Mouse (Mus musculus) kidney, adult 18-20 months (tissue): ENCODE data around the gene Pcnx3.
"Not testable (repeated sequence)": the region's sequence is repeated elsewhere in the genome, so short reads cannot be mapped to it uniquely, and the experiment has no call there.

ENCODE experiments used
- DNase-seq: peaks from one replicate; pipeline ENCODE4 v3.0.0; 2021

Gene Pcnx3

GRCm38 (mm10) chr19:5711907-5712460 lies 23.3 kb upstream of the Pcnx3 start:
- DNase-seq: no peak

DNA sequence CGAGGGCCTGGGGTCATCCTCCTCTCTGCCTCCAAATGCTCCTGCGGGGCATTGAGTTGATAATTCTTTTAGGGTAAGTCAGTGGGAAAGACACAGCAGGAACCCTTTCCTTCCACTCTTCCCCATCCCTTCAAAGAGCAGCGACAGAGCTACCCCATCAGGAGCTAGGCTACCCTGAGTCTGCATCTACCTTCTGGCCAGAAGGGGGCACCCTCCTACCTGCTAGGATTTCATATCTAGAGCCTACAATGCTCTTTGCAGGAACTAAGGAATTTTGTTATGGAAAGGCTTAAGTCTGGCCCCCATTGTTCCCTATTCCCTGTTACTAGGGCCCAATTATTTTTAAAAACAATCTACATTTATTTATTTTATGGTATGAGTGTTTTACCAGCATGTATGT lies 22.5 kb upstream of the Pcnx3 start:
- DNase-seq: peak; percentile 82

DNA sequence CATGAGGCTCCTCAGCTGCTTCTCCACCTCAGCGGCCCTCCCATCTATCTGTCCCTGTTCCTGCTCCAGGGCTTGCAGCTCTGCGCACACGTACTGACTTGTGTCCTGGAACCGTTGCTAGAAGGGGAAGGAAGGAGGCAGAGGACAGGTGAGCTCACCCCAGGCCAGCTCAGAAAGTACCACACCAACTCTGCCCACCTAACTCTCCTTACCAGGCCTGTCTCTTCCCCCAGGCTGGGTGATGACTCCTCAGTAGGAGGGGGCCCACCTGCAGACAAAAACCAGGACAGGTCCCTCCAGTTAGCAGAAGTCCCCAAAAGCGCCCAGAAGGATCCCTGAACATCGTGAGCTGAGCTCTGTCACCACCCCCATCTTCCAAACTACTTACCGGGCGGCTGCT lies 21.9 kb upstream of the Pcnx3 start:
- no peak for DNase-seq

DNA sequence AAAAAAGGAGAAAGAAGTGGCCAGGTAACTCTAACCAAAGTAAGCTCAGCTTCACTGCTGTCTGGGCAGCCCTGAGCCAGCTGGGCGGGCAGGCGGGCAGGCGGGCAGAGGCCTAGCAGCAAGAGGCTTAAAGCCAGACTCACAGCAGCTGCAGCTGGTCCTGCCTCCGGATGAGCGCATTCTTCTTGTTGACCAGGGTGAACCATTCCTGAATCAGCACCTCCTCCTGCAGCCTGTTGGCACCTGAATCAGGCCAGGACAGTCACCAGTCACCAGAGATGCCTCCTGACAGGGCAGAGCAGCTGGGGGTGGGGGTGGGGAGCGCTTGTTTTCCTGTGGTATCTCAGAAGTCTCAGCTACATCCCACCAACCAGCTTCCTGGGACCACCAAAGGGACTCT lies 21.4 kb upstream of the Pcnx3 start:
- no peak for DNase-seq

GRCm38 (mm10) chr19:5704801-5705571 lies 16.3 kb upstream of the Pcnx3 start:
- no peak for DNase-seq

DNA sequence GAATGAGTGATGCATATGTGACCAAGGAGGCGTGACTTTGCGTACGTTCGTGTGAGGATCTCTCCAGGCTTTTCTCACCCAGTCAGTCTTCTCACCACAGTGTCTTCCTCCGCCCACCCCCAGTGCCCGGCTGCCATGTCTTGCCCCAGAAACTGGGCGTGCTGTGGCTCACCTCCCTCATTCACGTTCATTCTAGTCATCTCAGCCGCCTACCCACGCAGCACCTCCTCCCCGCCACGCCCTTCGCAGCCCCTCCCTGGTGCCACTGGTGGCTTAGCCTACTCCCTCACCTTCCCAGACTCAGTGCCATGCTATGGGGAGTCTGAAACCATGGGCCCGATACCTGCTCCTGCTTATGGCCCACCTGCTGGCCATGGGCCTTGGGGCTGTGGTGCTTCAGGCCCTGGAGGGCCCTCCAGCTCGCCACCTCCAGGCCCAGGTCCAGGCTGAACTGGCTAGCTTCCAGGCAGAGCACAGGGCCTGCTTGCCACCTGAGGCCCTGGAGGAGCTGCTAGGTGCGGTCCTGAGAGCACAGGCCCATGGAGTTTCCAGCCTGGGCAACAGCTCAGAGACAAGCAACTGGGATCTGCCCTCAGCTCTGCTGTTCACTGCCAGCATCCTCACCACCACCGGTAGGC lies 15.6 kb upstream of the Pcnx3 start, which contains the start of gene Kcnk7:
Gene Kcnk7 (plus strand): TSS at position 205 of the 638 bp plus-strand sequence.
- no peak for DNase-seq

DNA sequence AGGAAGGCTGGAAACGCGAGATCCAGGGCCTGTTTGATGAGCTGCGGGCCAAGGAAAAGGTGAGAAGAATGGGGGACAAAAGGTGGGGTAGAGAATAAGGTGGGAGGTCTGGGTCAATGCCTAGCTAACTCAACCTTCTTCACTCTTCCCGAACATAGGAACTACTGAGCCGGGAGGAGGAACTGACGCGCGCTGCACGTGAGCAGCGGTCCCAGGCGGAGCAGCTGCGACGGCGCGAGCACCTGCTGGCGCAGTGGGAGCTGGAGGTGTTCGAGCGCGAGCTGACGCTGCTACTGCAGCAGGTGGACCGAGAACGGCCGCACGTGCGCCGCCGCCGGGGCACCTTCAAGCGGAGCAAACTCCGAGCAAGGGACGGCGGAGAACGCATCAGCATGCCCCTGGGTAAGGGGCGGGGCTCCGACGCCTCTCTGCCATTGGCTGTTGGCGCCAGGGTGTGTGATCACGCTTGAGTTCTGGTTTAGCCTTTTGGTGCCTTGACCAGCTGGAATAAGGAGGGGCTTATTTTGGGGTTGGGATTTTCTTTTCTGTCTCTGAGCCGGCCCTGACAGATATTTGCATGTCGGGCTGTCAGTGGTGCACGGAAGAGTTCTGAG lies 7.2 kb upstream of the Pcnx3 start:
- DNase-seq: no peak

GRCm38 (mm10) chr19:5693801-5694200 lies 5.1 kb upstream of the Pcnx3 start:
- DNase-seq: no peak

GRCm38 (mm10) chr19:5692913-5693396 lies 4.2 kb upstream of the Pcnx3 start:
- peak; percentile 37 for DNase-seq

- DNase-seq: peak; percentile 62
Measured at GRCm38 (mm10) chr19:5692086-5692912, 3.6 kb upstream of the Pcnx3 start.

- DNase-seq: no peak
Measured at GRCm38 (mm10) chr19:5691601-5692000, 2.9 kb upstream of the Pcnx3 start.

DNA sequence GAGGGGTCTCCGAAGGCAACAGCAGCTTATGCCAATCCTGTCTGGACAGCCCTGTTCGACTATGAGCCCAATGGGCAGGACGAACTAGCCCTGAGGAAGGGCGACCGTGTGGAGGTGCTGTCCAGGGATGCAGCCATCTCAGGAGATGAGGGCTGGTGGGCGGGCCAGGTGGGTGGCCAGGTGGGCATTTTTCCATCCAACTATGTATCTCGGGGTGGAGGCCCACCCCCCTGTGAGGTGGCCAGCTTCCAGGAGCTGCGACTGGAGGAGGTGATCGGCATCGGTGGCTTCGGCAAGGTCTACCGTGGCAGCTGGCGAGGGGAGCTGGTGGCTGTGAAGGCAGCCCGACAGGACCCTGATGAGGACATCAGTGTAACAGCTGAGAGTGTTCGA lies 1.6 kb upstream of the Pcnx3 start:
- DNase-seq: no peak

- DNase-seq: peak; percentile 92
Measured at GRCm38 (mm10) chr19:5689565-5690342, 1.0 kb upstream of the Pcnx3 start.

GRCm38 (mm10) chr19:5689088-5689428 lies 350 bp upstream of the Pcnx3 start:
- DNase-seq: no peak

GRCm38 (mm10) chr19:5687738-5688137 lies 970 bp downstream of the Pcnx3 start:
- no peak for DNase-seq

DNA sequence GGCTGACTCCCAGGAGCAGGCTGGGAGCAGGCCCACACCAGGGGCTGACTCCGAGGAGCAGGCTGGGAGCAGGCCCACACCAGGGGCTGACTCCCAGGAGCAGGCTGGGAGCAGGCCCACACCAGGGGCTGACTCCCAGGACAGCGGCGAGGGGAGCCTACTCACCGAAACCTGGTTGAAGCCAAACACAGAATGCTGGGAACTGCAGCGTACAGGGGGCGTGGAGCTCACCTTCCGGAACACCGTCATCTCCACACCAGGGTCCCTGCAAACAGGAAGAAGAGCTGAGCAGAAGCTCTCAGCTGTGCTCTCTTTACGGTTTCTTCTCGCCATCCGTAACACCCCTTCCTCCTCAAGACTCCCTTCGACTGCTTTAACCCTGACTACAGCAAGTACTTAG lies 1.8 kb downstream of the Pcnx3 start:
- not testable (repeated sequence) for DNase-seq

GRCm38 (mm10) chr19:5686437-5686836 lies 2.3 kb downstream of the Pcnx3 start:
- no peak for DNase-seq

GRCm38 (mm10) chr19:5685861-5686260 lies 2.8 kb downstream of the Pcnx3 start:
- DNase-seq: no peak

DNA sequence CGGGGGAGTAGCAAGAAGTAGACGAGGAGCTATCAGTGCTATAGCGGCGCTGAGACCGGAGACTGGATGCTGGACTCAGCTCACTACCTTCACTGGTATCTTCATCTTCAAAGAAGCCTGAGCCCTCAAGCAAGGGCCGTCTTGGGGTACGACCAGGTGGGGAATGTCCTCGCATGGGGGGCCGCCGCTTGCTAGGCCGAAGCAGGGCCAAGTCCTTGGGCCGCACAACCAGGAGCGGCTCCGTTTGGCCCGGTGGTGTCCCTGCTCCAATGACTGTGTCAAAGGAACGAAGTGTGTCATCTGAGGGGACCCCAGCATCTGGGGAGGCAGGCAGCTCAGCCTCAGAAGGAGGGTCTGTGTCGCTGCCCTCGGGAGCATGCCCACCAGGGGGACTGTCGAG lies 3.3 kb downstream of the Pcnx3 start:
- DNase-seq: no peak

- DNase-seq: no peak
Measured at GRCm38 (mm10) chr19:5684985-5685384, 3.7 kb downstream of the Pcnx3 start.

DNA sequence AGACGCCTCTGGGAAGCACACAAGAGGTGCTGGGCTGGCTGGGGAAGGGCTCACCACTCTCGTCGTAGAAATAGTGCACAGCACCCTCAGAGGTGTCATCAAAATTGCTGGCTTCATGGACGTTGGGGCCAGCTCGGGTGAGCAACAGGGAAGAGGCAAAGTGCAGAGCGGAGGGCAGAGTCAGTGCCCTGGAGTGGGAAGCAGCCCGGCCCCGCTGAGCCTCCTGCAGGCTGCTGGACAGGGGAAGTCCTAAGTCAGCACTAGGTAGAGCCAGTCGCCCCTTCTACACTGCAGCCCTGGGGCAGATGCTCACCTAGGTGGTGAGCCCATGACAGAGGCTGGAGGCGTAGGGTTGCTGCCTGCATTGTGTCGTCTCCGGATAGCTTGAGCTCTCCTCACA lies 4.5 kb downstream of the Pcnx3 start:
- DNase-seq: no peak

GRCm38 (mm10) chr19:5680432-5680831 lies 8.3 kb downstream of the Pcnx3 start:
- DNase-seq: peak; percentile 25
